Mouse (Mus musculus) lung, postnatal 25 days (tissue): ENCODE measurements around the gene Elovl6.

Source experiments
- DNase-seq: peaks from one replicate; pipeline ENCODE4 v3.0.0; 2022; ENCODE audit warnings: low spot score

The Elovl6 gene

GRCm38 (mm10) chr3:129532180-129532864 is at the start of gene Elovl6:
TSS of gene Elovl6 (plus strand) at chr3:129532355.
- peak; percentile 25 for DNase-seq

GRCm38 (mm10) chr3:129488774-129489173 is 43.4 kb upstream of the Elovl6 start:
- no peak for DNase-seq

- DNase-seq: no peak
Observed at GRCm38 (mm10) chr3:129494123-129494522, 38.0 kb upstream of the Elovl6 start.

- no peak for DNase-seq
Observed at GRCm38 (mm10) chr3:129494731-129495130, 37.4 kb upstream of the Elovl6 start.

GRCm38 (mm10) chr3:129503781-129504180 is 28.4 kb upstream of the Elovl6 start:
- DNase-seq: no peak

- DNase-seq: no peak
Observed at GRCm38 (mm10) chr3:129504928-129505327, 27.2 kb upstream of the Elovl6 start.

- DNase-seq: no peak
Observed at GRCm38 (mm10) chr3:129507736-129508135, 24.4 kb upstream of the Elovl6 start.

- DNase-seq: no peak
Observed at GRCm38 (mm10) chr3:129508571-129508970, 23.6 kb upstream of the Elovl6 start.

GRCm38 (mm10) chr3:129509725-129510124 is 22.4 kb upstream of the Elovl6 start:
- DNase-seq: peak; percentile 59

- DNase-seq: no peak
Observed at GRCm38 (mm10) chr3:129515863-129516436, 16.2 kb upstream of the Elovl6 start.

- DNase-seq: no peak
Observed at GRCm38 (mm10) chr3:129520499-129520898, 11.7 kb upstream of the Elovl6 start.

- no peak for DNase-seq
Observed at GRCm38 (mm10) chr3:129523456-129524143, 8.6 kb upstream of the Elovl6 start.

- no peak for DNase-seq
Observed at GRCm38 (mm10) chr3:129527046-129527445, 5.1 kb upstream of the Elovl6 start.

- DNase-seq: no peak
Observed at GRCm38 (mm10) chr3:129529311-129529710, 2.8 kb upstream of the Elovl6 start.

- no peak for DNase-seq
Observed at GRCm38 (mm10) chr3:129530461-129530860, 1.7 kb upstream of the Elovl6 start.

GRCm38 (mm10) chr3:129532865-129533742 is 949 bp downstream of the Elovl6 start:
- no peak for DNase-seq

- DNase-seq: peak; percentile 54
Observed at GRCm38 (mm10) chr3:129533743-129534530, 1.8 kb downstream of the Elovl6 start.

- DNase-seq: no peak
Observed at GRCm38 (mm10) chr3:129535444-129535843, 3.3 kb downstream of the Elovl6 start.

- DNase-seq: peak; percentile 93
Observed at GRCm38 (mm10) chr3:129536109-129536508, 4.0 kb downstream of the Elovl6 start.

- no peak for DNase-seq
Observed at GRCm38 (mm10) chr3:129537954-129538353, 5.8 kb downstream of the Elovl6 start.

GRCm38 (mm10) chr3:129540882-129541281 is 8.7 kb downstream of the Elovl6 start:
- no peak for DNase-seq
